Mouse (Mus musculus): ENCODE measurements around the gene Ak5.
"Not testable (repeated sequence)": the region's sequence is repeated elsewhere in the genome, so short reads cannot be mapped to it uniquely, and the experiment has no call there.

Ak5 gene

DNA sequence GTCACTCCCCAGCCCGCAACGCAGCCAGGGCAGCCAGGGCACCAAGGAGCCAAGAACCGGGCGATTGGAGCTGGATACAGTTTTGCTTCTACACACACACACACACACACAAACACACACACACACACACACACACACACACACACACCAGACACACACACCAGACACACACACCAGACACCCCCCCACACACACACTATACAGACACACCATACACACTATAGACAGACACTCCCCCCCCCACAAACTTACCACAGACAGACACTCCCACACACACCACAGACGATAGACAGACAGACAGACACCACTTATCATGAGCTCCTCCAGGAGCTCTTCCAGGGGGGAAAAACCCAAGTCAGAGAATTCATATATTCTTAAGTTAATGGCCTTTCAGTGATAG, at the start of gene Ak5:
Gene Ak5 (minus strand): TSS at position 122 of the 400 bp plus-strand sequence.
- no peak for DNase-seq (ENCODE audit: low spot score in 2 of 2)

DNA sequence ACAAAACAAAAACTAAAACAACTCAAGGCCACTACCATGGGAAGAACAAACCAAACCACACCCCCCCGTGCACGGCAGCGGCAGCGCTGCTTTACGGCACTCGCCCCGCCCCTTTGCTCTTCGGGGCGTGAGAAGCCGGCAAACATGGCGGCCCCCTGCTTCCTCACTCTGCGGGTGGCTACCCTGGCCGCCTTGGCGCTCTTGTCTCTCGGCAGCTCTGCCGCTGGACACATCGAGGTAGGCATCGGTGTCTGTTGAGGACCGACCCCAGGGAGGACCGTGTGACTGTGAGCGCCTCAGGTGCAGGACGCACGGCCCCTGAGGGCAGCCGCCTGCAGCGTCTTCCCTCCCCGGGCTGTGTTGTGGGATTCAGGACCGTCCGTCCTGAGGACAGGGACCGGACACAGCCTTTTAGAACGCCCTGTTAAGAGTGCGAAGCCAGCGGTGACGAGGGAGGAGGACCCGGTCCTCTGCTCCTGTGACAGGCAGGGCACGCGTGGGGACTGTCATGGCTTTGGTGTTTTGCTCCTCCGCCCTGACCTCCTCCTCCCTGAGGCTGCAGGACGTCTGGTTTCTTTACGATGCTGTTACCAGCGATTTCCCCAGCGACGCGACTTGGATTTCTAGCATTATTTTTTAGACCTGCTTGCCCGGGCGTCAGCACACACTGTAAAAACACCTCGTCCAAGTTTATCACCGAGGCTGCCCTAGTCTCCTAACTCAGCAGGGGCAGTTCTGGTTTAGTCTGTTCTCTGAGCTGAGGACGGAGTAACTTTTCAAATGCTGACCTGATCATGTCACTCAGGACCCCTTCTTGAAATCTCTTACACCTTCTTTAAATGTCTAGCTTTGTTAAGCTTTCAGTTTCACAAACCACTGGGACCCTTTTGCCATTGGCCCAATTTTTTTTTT, 46.1 kb upstream of the Ak5 start, which contains the start of gene Pigk:
Gene Pigk (plus strand): TSS at position 110 of the 912 bp plus-strand sequence.
- peak; percentile 76 for DNase-seq (ENCODE audit: low spot score in 2 of 2)

DNA sequence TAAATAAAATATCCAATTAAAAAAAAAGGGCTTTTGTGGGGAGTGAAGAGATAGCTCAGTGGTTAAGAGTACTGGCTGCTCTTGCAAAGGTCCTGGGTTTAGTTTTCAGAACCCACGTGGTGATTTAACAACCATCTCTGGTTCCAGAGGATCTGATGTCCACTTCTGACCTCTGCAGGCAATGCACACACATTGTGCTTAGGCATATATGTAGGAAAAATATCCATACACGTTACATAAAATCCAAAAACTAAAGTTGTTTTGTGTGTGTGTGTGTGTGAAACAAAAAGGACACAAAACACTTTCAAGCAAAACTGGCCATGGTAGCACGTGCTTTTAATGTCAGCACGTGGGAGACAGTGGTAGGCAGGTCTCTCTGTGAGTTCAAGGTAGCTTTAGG, 44.8 kb upstream of the Ak5 start:
- DNase-seq (ENCODE audit: low spot score in 2 of 2) = no peak

DNA sequence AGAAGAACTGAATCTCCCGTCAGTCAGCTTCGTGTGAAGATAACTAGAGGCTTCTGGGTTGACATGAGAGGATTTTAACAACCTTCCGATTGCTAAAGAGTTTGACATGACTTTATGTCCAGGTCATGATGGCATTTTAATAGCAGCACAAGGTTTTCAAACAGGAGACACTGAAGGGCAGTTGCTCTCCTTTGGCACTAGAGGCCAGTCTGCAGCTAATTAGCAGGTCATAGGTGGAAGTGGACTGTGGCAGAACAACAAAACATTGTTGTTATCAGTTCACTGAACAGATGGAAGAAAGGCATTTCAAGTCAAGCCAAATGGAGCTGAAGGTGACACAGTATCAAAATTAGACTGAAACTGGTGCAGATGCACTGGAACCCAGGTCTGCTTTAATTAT, 41.8 kb upstream of the Ak5 start:
- DNase-seq (ENCODE audit: low spot score in 2 of 2) = no peak

DNA sequence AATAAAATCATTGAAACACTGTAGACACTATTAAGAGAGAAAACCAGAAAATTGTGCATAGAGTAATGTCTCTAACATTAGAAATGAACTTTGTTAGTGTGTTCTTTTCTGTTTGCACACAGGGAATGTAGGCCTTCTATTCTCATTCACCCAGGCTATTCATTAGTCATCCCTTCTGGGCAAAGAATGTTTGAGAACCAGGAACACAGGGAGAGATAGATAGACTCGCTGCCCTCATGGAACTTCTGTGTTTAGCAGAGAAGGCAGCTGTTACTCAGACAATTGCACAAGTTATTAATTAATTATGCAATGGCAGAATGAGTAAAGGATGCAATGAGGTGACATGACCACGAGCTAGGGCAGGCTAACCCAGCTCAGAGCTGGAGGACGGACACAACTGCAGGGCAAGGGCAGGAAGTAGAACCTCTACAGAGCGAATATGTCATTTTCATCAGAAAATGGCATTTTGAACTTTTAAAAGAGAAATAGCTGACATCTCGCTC, 39.2 kb upstream of the Ak5 start:
- no peak for DNase-seq (ENCODE audit: low spot score in 2 of 2)

DNA sequence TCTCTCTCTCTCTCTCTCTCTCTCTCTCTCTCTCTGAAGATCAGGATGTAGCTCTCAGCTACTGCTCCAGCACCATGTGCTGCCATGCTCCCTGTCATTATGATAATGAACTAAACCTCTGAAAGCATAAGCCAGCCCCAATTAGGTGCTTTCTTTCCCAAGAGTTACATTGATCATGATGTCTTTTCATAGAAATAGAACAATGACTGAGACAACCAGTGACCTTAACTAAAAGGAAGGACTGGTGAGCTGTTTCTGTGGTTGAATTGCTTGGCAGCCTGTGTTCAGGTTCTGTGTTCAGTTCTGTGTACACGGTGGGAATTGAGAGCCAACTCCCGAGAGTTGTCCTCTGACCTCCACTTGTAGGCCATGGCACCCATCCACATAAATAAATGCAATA, 38.7 kb upstream of the Ak5 start:
- DNase-seq (ENCODE audit: low spot score in 2 of 2) = no peak

DNA sequence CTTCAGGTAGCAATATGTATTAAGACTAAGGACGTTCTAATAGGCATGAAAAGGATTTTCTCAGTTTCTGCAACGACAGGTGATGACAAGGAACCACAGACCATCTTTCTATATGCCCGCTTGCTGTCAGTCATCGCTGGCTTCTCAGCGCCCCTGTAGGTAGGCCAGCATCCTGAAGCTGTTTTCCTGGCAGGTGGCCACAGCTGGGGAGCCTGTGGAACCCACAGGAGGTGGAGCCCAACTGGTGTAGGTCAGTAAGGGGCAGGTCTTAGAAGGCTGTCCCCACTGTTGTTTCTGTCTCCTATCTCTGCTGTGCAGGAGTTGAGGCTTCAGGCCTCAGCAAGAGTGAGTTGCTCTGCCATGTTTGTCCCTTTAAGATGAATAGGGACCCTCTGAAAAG, 37.7 kb upstream of the Ak5 start:
- no peak for DNase-seq (ENCODE audit: low spot score in 2 of 2)

DNA sequence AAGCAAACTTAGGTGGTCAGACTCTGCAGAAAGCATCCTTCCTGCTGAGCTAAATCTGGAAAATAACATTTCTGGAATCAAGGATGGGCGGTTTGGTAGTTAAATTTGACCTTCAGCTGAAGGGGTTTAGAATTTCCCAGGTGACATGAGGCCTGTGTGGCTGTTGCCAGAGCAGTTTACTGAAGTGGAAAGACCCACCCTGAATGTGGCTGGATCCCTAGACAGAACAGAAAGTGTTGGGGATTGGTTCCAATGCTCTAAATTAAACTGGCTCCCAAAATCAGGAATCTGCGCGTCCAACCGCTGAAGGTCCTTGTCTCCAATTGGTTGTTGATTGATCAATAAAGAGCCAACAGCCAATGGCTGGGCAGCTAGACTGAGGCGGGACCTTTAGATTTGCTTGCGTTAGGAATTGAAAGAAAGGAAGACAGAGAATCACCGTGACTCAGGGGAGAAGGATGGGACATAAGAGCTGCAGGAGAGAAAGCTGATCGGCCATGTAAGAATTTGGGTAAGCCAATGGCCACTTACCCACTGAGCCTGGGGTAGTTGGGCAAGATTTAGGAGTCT, 34.2 kb upstream of the Ak5 start:
- no peak for DNase-seq (ENCODE audit: low spot score in 2 of 2)

DNA sequence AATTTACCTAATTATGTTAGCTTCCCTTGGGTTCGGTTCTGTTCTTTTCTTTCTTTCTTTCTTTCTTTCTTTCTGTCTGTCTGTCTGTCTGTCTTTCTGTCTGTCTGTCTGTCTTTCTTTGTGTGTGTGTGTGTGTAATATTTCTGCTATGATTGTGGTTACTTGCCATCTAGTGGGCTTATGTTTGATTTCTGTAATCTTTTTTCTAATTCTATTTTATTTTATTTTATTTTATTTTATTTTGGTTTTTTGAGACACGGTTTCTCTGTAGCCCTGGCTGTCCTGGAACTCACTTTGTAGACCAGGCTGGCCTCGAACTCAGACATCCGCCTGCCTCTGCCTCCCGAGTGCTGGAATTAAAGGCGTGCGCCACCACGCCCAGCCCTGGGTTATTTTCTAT, 33.4 kb upstream of the Ak5 start:
- not testable (repeated sequence) for DNase-seq (ENCODE audit: low spot score in 2 of 2)

DNA sequence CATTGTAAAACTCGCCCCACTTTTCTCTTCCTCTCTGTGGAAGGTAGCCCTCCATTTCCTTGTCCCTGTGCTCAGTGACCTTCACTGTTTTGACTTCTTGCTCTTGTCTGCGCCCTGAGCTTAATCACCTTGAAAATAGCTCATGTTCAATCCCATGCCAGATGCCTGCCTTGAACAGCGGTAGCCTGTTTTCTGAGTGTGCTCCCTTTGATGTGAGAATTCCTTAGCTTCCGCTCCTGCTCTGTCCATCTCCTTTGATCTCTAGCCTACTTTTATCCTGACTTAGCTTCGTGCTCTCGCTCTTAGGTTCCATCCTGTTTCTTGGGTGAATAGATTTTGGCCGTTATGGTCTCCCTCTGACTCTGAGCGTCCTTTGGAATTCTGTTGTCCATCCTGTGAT, 31.1 kb upstream of the Ak5 start:
- DNase-seq (ENCODE audit: low spot score in 2 of 2) = no peak

DNA sequence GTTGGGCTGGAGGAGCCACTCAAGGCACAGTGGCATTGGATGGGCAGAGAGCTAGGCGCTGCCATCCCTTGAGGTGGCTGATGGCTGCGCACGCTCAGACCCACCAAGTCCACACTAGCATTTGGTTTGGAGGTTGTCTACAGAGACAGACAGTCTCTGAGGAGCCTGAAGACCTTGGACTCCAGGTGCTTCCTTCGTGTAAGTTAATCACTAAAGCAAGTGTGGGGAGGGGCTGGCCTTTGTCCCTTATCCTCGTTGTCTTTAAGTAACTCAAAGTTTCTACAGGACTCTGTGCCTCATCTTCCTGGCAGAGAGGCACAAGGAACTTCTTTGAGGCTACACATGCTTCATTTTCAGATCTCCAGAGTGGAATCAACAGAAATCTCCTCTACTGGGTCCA, 29.9 kb upstream of the Ak5 start:
- DNase-seq (ENCODE audit: low spot score in 2 of 2) = no peak

DNA sequence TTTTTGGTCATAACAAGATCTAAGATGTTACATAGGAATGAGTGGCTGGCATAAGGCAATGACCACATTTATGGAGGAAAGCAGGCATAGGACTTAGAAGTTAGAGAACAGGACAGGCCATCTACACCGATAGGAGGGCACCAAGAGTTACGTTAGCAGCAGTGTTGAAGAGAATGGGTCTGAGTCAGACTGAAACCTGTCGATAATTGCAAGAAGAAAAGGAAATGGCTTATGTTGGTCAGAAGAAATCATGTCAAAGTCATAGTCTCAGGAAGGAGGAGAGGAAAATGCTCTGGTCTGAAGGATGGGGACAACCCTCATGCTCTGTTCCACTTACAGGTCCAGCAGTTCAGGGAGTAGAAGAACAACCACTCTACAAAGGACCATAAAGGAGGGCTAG, 26.8 kb upstream of the Ak5 start:
- no peak for DNase-seq (ENCODE audit: low spot score in 2 of 2)

DNA sequence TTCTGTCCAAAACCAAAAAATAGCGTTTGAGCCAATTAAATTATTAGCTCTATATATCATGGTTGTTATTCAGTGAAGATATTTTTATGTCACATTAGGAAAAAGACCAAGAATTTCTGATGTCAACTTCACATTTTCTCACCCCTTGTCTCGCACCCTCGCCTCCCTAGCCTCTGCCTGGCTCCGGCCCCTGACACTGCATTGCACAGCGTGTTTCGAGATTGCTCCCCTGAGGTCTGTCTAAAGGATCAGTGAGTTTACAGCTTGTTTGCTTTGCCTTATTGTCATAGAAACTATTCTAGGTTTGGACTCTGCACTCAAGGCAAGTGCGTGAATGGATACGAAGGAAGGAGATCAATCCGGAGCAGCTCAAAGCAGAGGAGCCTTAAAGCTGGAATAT, 20.9 kb upstream of the Ak5 start:
- DNase-seq (ENCODE audit: low spot score in 2 of 2) = no peak

DNA sequence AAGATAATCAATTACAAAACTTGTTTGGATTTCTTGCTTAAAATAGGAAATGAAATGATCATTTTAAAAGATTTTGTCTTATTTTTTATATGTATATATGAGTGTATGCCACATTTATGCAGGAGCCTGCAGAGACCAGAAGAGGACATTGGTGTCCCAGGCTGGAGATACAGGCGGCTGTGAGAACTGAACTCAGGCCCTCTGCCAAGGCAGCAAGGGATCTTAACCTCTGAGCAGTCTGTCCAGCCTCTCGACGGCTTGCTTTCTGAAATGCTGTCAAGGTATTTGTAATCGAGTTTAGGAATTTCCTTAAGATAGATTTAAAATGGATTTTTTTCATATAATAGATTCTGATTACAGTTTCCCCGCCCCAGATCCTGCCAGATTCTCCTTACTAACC, 20.4 kb upstream of the Ak5 start:
- DNase-seq (ENCODE audit: low spot score in 2 of 2) = no peak

DNA sequence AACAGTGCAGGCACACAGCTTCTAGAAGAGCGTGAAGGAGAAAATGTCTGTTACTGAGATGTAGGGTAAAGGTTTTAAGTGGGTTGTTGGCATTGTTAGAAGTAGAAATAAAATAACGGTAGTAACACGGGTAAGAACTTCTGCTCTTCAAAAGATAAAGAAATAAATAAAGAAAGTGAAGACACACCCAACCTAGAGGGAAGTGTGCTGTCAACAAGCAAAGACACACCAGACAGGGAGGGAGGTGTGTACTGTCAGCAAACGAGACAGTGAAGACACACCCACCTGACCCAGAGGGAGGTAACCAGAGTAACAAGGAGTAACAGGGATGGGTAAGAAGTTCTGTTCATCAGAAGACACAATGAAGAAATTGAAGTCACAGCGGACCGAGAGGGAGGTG, 6.5 kb upstream of the Ak5 start:
- no peak for DNase-seq (ENCODE audit: low spot score in 2 of 2)

DNA sequence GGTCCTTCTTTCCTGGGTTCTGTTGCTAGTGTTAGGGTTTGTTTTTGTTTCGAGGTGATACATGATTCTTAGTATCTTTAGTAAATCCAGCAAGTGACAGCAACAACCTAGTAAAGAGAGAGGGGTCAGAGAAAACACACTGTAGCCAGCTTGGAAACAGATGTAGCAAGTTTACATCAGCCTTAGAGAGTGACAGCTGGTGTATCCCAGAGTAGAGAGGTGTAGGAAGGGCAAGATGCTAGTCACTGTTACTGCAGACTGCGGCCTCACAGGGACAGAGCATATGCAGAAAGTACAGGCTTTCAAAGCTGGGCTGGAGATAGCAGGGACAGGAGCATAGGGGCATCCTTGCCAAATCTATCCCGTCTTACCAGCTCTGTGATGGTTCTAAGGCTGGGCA, 1.6 kb upstream of the Ak5 start:
- no peak for DNase-seq (ENCODE audit: low spot score in 2 of 2)

DNA sequence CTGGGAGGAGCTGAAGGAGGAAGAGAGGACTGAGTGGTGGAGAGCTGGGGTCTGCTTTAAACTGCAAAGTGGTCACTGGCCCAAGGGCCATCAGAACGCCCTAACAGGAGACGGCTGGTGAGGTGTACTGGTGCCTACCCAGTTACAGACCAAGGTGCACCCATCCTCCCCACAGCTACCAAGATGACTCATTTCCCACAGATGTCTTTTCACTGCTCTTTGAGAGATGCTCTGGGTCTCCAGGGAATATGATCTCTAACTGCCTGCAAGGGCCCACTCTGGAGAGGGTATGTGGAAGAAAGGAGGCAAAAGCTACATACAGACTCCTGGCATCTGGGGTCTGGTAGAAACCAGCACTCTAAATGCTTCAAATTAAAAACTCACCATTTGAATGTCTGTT, 633 bp upstream of the Ak5 start:
- DNase-seq (ENCODE audit: low spot score in 2 of 2) = no peak

DNA sequence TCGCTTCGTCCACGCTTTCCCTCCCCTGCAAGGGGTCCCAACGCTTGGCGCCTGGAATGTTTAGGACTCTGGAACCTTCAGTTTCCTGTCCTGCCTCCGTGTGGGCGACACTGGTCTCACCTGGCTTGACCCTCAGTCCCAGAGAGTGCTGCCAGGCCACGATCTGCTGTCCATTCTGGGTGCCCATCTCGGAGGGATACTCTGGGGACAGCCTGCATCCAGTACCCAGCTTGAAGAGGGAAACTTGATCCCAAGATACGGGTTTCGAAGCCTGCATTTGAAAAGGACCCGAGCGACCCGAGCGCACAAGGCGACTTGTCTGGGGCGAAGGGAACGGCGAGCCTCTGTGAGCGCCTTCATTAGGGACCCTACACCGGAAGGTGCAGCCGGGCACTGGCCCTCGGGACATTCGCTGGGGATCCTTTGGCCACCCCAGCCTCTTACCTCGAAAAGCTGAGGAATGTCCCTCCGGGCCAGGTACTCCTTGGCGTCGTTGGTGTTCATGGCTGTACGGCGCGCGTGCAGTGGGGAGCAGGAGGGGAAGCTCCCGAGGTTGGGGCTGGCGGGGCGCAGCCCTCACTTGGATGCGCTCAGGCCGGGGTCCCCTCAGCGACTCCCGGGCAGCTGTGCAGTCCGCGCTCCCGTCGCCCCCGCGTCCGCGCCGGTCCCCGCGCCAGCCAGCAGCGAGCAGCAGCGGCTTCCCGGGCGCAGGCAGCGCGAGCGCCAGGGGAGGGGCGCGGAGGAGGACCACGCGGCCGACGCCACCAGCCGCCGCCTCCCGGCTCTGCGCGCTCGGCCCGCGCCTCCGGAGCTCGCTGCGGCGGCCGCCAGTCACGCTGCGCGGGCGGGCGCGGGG, 576 bp downstream of the Ak5 start:
- DNase-seq (ENCODE audit: low spot score in 2 of 2) = peak; percentile 22 to 49

DNA sequence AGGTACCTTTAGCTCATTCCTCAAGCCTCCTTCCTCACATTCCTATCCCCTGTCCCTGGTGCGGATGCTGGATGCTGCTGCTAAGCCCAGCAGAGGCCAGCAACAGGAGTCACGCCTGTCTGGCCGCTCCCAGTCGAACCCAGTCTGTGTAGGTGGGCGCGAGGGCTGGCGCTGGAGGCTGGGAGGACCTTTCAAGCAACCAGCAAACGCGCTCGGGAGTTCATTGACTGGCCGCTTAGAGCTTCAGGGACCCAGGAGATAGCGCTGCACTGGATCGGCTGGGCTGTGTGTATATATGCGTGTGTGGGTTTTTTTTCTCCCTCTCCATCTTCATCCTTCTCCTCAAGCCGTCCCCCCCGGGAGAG, 1.2 kb downstream of the Ak5 start:
- DNase-seq (ENCODE audit: low spot score in 2 of 2) = peak; percentile 20 to 38

DNA sequence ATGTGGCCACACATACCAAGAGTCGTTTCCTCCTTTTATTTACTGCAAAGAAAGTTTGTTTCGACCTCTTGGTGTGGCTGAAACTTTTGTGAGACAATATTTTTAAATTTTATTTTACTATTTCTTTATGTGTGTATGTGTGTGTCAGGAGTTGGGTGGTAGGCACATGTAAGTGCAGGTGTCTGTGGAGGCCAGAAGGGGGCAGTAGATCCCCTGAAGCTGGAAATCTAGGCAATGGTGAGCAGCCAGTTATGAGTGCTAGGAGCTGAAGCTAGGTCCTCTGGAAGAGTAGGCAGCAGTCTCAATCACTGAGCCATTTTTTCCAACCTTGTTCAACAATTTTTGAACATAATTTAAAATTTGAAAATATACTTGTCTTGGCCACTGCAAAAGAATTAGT, 9.6 kb downstream of the Ak5 start:
- no peak for DNase-seq (ENCODE audit: low spot score in 2 of 2)

DNA sequence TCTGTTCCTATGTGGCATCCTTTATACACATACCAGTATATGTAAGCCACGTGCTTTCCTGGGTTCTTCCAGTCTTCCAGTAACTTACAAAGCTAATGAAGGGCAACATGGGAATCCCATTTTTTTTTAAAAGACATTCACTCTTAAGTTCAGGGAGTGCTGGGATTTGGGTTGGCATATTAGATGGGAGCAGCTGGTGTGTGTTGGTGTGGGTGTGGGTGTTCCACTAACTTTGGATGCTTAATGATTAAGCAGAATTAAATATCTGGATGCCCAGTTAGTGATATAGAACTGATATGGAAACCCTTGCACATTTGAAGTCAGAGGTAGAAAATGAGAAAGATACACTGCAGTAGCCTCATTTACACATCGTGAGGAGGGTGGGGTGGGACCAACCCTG, 16.2 kb downstream of the Ak5 start:
- no peak for DNase-seq (ENCODE audit: low spot score in 2 of 2)

DNA sequence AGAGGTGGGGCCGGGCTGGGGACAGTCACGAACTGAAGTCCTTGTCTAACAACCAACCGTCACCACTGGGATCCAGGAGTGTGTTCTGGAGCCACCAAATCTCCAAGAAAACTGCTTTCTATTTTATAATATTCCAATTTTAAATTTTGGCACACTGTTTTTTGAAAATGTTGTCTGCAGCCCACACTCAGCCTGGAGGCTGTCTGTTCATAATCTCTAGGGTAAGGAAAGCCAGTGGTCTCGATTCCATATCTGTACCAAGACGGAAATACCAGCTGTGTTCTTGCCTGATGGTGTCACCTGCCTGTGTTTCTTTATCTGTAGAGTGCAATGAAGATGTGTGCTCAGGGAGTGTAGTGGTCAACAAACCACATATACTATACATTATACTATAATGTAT, 23.6 kb downstream of the Ak5 start:
- DNase-seq (ENCODE audit: low spot score in 2 of 2) = no peak
